Mouse (Mus musculus) C2C12 (cell line): ENCODE measurements around the gene Hip1.

Source experiments
- CEBPB ChIP-seq: IDR thresholded peaks from one replicate; pipeline ENCODE4 v1.6.1; 2011; ENCODE audit warnings: low read depth, mild to moderate bottlenecking, control low read depth, moderate library complexity
- CTCF ChIP-seq: IDR thresholded peaks from one replicate; pipeline ENCODE4 v1.5.1; 2011; ENCODE audit not compliant: control insufficient read depth, insufficient read depth, insufficient read length
- FOSL1 ChIP-seq: IDR thresholded peaks from one replicate; pipeline ENCODE4 v1.8.0; 2011; ENCODE audit warnings: mild to moderate bottlenecking, low read length; ENCODE audit not compliant: poor library complexity, insufficient read depth, severe bottlenecking
- MAX ChIP-seq: IDR thresholded peaks from one replicate; pipeline ENCODE4 v1.6.1; 2011; ENCODE audit warnings: mild to moderate bottlenecking, control low read depth
- MYOG ChIP-seq: IDR thresholded peaks from one replicate; pipeline ENCODE4 v1.6.1; 2011; ENCODE audit not compliant: control insufficient read depth, insufficient read length; ENCODE audit errors: extremely low read depth
- USF1 ChIP-seq: IDR thresholded peaks from one replicate; pipeline ENCODE4 v1.6.1; 2011; ENCODE audit warnings: low read depth, mild to moderate bottlenecking, control low read depth, moderate library complexity

- TF ChIP-seq CTCF (no peak), USF1 (no peak), MAX (no peak), MYOG (no peak), CEBPB (no peak), FOSL1 (no peak)
These were observed 3.1 kb upstream of the Hip1 start for GRCm38 (mm10) chr5:135547990-135548389.
